Mouse (Mus musculus): ENCODE results near the gene Hapln2. TPM values are rescaled to one million over a fixed set of nuclear protein-coding genes. Genes with fewer than 3 reads are reported as not detected.

The Hapln2 gene
- total RNA-seq, 1 experiment from 2014 or later = not detected

- no peak for ATAC-seq (replicated peaks; ENCODE audit: insufficient number of reproducible peaks, low FRiP score, low TSS enrichment, poor library complexity, severe bottlenecking)
Observed at GRCm38 (mm10) chr3:87983627-87984026, 43.8 kb downstream of the Hapln2 start.

- peak; percentile 62 for ATAC-seq (replicated peaks; ENCODE audit: insufficient number of reproducible peaks, low FRiP score, low TSS enrichment, poor library complexity, severe bottlenecking)
Observed at GRCm38 (mm10) chr3:87982836-87983601, 44.4 kb downstream of the Hapln2 start.

- ATAC-seq (replicated peaks; ENCODE audit: insufficient number of reproducible peaks, low FRiP score, low TSS enrichment, poor library complexity, severe bottlenecking) = no peak
Observed at GRCm38 (mm10) chr3:87981894-87982835, 45.2 kb downstream of the Hapln2 start.

- ATAC-seq (replicated peaks; ENCODE audit: insufficient number of reproducible peaks, low FRiP score, low TSS enrichment, poor library complexity, severe bottlenecking) = no peak
Observed at GRCm38 (mm10) chr3:87981214-87981760, 46.1 kb downstream of the Hapln2 start.

GRCm38 (mm10) chr3:87980728-87981127 is 46.7 kb downstream of the Hapln2 start:
- no peak for ATAC-seq (replicated peaks; ENCODE audit: insufficient number of reproducible peaks, low FRiP score, low TSS enrichment, poor library complexity, severe bottlenecking)

GRCm38 (mm10) chr3:87980085-87980484 is 47.3 kb downstream of the Hapln2 start:
- no peak for ATAC-seq (replicated peaks; ENCODE audit: insufficient number of reproducible peaks, low FRiP score, low TSS enrichment, poor library complexity, severe bottlenecking)

GRCm38 (mm10) chr3:87979493-87979892 is 47.9 kb downstream of the Hapln2 start:
- no peak for ATAC-seq (replicated peaks; ENCODE audit: insufficient number of reproducible peaks, low FRiP score, low TSS enrichment, poor library complexity, severe bottlenecking)

- ATAC-seq (replicated peaks; ENCODE audit: insufficient number of reproducible peaks, low FRiP score, low TSS enrichment, poor library complexity, severe bottlenecking) = no peak
Observed at GRCm38 (mm10) chr3:87974381-87974987, 52.9 kb downstream of the Hapln2 start.

GRCm38 (mm10) chr3:87973593-87974380 is 53.6 kb downstream of the Hapln2 start:
- no peak for ATAC-seq (replicated peaks; ENCODE audit: insufficient number of reproducible peaks, low FRiP score, low TSS enrichment, poor library complexity, severe bottlenecking)

GRCm38 (mm10) chr3:87972776-87973175 is 54.6 kb downstream of the Hapln2 start:
- ATAC-seq (replicated peaks; ENCODE audit: insufficient number of reproducible peaks, low FRiP score, low TSS enrichment, poor library complexity, severe bottlenecking) = no peak

- no peak for ATAC-seq (replicated peaks; ENCODE audit: insufficient number of reproducible peaks, low FRiP score, low TSS enrichment, poor library complexity, severe bottlenecking)
Observed at GRCm38 (mm10) chr3:87972203-87972664, 55.1 kb downstream of the Hapln2 start.

Other genes with a start within 250 kb of the Hapln2 start
- 0.32 TPM in 1 of 3 replicates, not detected in the others for gene Ntrk1, start 232.4 kb downstream of the Hapln2 start, total RNA-seq (2017)
- 0.21 to 0.49 TPM in 2 of 3 replicates, not detected in the other for gene Insrr, start 230.6 kb downstream of the Hapln2 start, total RNA-seq (2017)
- 6.5 to 33.3 TPM (median 10.7 TPM) in 3 replicates for gene Pear1, start 203.3 kb downstream of the Hapln2 start, total RNA-seq (2017)
- 64.0 to 201 TPM (median 71.7 TPM) in 3 replicates for gene Sh2d2a, start 180.8 kb downstream of the Hapln2 start, total RNA-seq (2017)
- gene Prcc, start 142.0 kb downstream of the Hapln2 start, total RNA-seq (2017) = 18.4 to 35.5 TPM (median 22.3 TPM) in 3 replicates
- gene Hdgf, start 121.3 kb downstream of the Hapln2 start, total RNA-seq (2017) = 64.5 to 128 TPM (median 77.2 TPM) in 3 replicates
- 149 to 161 TPM (median 154 TPM) in 3 replicates for gene Mrpl24, start 108.1 kb downstream of the Hapln2 start, total RNA-seq (2017)
- 33.3 to 49.0 TPM (median 35.4 TPM) in 3 replicates for gene Isg20l2, start 97.3 kb downstream of the Hapln2 start, total RNA-seq (2017)
- 12.9 to 20.5 TPM (median 16.9 TPM) in 3 replicates for gene Rrnad1, start 96.9 kb downstream of the Hapln2 start, total RNA-seq (2017)
- gene Crabp2, start 78.9 kb downstream of the Hapln2 start, total RNA-seq (2017) = not detected in 3 replicates
- 0.58 to 2.0 TPM (median 1.6 TPM) in 3 replicates for gene Nes, start 56.5 kb downstream of the Hapln2 start, total RNA-seq (2017)
- not detected in 3 replicates for gene Bcan, start 27.4 kb downstream of the Hapln2 start, total RNA-seq (2017)
- gene Gpatch4, start 15.5 kb upstream of the Hapln2 start, total RNA-seq (2017) = 3.8 to 10.5 TPM (median 4.8 TPM) in 3 replicates
- 15.7 to 28.8 TPM (median 19.1 TPM) in 3 replicates for gene Naxe, start 30.9 kb upstream of the Hapln2 start, total RNA-seq (2017)
- gene Ttc24, start 50.7 kb upstream of the Hapln2 start, total RNA-seq (2017) = not detected in 3 replicates
- gene Iqgap3, start 54.4 kb upstream of the Hapln2 start, total RNA-seq (2017) = not detected in 3 replicates
- 94.8 to 111 TPM (median 99.0 TPM) in 3 replicates for gene Mef2d, start 114.8 kb upstream of the Hapln2 start, total RNA-seq (2017)
- gene Rhbg, start 227.1 kb upstream of the Hapln2 start, total RNA-seq (2017) = not detected in 3 replicates